Mouse (Mus musculus) CH12.LX (cell line): ENCODE measurements around the gene Ube2f.

Source experiments
- CHD1 ChIP-seq: IDR thresholded peaks from 2 replicates; pipeline ENCODE4 v1.6.1; 2012; ENCODE audit warnings: low read depth, low read length, improper control_type of control experiment, inconsistent platforms
- CHD2 ChIP-seq: IDR thresholded peaks from 2 replicates; pipeline ENCODE4 v1.6.1; 2011; ENCODE audit warnings: low read length, improper control_type of control experiment
- CTCF ChIP-seq, 2 experiments: IDR thresholded peaks in 1 of 2; conservative IDR thresholded peaks in 1 of 2; 2 replicates each; pipeline ENCODE4 v1.5.1; 2011 to 2012; ENCODE audit warnings: low read depth in 2 of 2, low read length in 2 of 2, improper control_type of control experiment in 1 of 2, inconsistent platforms in 1 of 2, mild to moderate bottlenecking in 1 of 2, moderate library complexity in 1 of 2
- EP300 ChIP-seq: IDR thresholded peaks from 2 replicates; pipeline ENCODE4 v1.6.1; 2011; ENCODE audit warnings: low read length, improper control_type of control experiment
- JUND ChIP-seq: conservative IDR thresholded peaks from 2 replicates; pipeline ENCODE4 v1.6.1; 2011; ENCODE audit warnings: low read depth, low read length, improper control_type of control experiment
- MAFK ChIP-seq: IDR thresholded peaks from 2 replicates; pipeline ENCODE4 v1.6.1; 2011; ENCODE audit warnings: low read length, improper control_type of control experiment; ENCODE audit not compliant: insufficient replicate concordance
- MAX ChIP-seq: IDR thresholded peaks from 2 replicates; pipeline ENCODE4 v1.6.1; 2011; ENCODE audit warnings: low read length, improper control_type of control experiment
- MXI1 ChIP-seq: IDR thresholded peaks from 2 replicates; pipeline ENCODE4 v1.6.1; 2011; ENCODE audit warnings: mild to moderate bottlenecking, low read depth, low read length, improper control_type of control experiment
- NRF1 ChIP-seq: IDR thresholded peaks from 2 replicates; pipeline ENCODE4 v1.6.1; 2014; ENCODE audit warnings: low read depth, mild to moderate bottlenecking, inconsistent platforms, low read length, improper control_type of control experiment, moderate library complexity
- POLR2A ChIP-seq: IDR thresholded peaks from 2 replicates; pipeline ENCODE4 v1.6.1; 2011; ENCODE audit warnings: low read depth, mild to moderate bottlenecking, improper control_type of control experiment, low read length
- POLR2AphosphoS2 ChIP-seq: IDR thresholded peaks from 2 replicates; pipeline ENCODE4 v1.6.1; 2011; ENCODE audit warnings: low read depth, low read length, improper control_type of control experiment
- RCOR1 ChIP-seq: conservative IDR thresholded peaks from 2 replicates; pipeline ENCODE4 v1.6.1; 2012; ENCODE audit warnings: low read depth, mild to moderate bottlenecking, inconsistent platforms, low read length, improper control_type of control experiment
- SIN3A ChIP-seq: IDR thresholded peaks from 2 replicates; pipeline ENCODE4 v1.6.1; 2012; ENCODE audit warnings: low read length, improper control_type of control experiment, inconsistent platforms

- no peak for TF ChIP-seq MAX
- TF ChIP-seq CTCF (conservative IDR thresholded peaks at IDR 0.05 in 1 of 2, IDR thresholded peaks at IDR 0.05 in 1 of 2; ENCODE audit: low read depth in 2 of 2, low read length in 2 of 2), result no peak
- no peak for TF ChIP-seq POLR2A
- TF ChIP-seq RCOR1, result no peak
- no peak for TF ChIP-seq JUND
- TF ChIP-seq POLR2AphosphoS2, result no peak
- 0 out of 2 replicates have a peak, but pooled peaks have one; percentile 47 for TF ChIP-seq SIN3A
- TF ChIP-seq MXI1, result 0 out of 2 replicates have a peak, but pooled peaks have one; percentile 45
- TF ChIP-seq CHD1, result no peak
- TF ChIP-seq MAFK, result 0 out of 2 replicates have a peak, but pooled peaks have one; percentile 11
- no peak for TF ChIP-seq NRF1
- peak; percentile 77 for TF ChIP-seq CHD2
- peak; percentile 48; the same call in 1 of the 2 replicates for TF ChIP-seq EP300
Measured at GRCm38 (mm10) chr1:91313251-91313650, 63.1 kb downstream of the Ube2f start.
